Comparison of ENCODE assay signal across 18 mouse cellular contexts in genomic region chr2:120631521-120631920, GRCm38 (mm10). TPM values are rescaled to one million over a fixed set of nuclear protein-coding genes. Genes with fewer than 3 reads are reported as not detected.
DNase-seq lines count a peak whose midpoint lies in the region; ATAC-seq and TF ChIP-seq lines count a peak whose summit lies in the region.
"Had no signal": no experiment of that assay in that cellular context is flagged by ENCODE, and none has a peak within 500 bp of the region (broad histone marks: within the 10 kb centered on the region; RNA-seq: fewer than 3 reads in every experiment).

No protein-coding gene starts in this region.

- no peak for TF ChIP-seq CTCF in heart, postnatal 0 days (IDR thresholded peaks at IDR 0.05; ENCODE audit: low read depth)
- TF ChIP-seq CTCF in MEL (IDR thresholded peaks at IDR 0.05 in 2 of 3, conservative IDR thresholded peaks at IDR 0.05 in 1 of 3; ENCODE audit: control insufficient read depth in 1 of 3, insufficient read depth in 1 of 3, low read depth in 2 of 3, low read length in 3 of 3, poor library complexity in 1 of 3, severe bottlenecking in 1 of 3) = no peak

- no peak for TF ChIP-seq EP300 in heart, postnatal 0 days (IDR thresholded peaks at IDR 0.05; ENCODE audit: low read depth)
- peak; percentile 75 to 86 for TF ChIP-seq EP300 in MEL (IDR thresholded peaks at IDR 0.05; ENCODE audit: low read depth in 1 of 2, low read length in 2 of 2)

- no peak for TF ChIP-seq POLR2A in MEL (IDR thresholded peaks at IDR 0.05; ENCODE audit: control insufficient read depth in 1 of 2, insufficient read depth in 1 of 2, low read depth in 1 of 2, low read length in 2 of 2, poor library complexity in 1 of 2)

- H3K27ac ChIP-seq in heart, postnatal 0 days (ENCODE audit: low read depth) = peak overlapping the region; percentile 38; the same call in 1 of the 2 replicates
- no peak overlapping the region for H3K27ac ChIP-seq in heart, embryonic 11.5 days (ENCODE audit: low read depth, low read length)
- H3K27ac ChIP-seq in MEL (ENCODE audit: control insufficient read depth, low read depth, low read length) = peak overlapping the region; percentile 35
- no peak overlapping the region for H3K27ac ChIP-seq in liver, embryonic 12.5 days
- H3K27ac ChIP-seq in kidney, embryonic 15.5 days = no peak overlapping the region
- H3K27ac ChIP-seq: hindbrain, embryonic 13.5 days; intestine, embryonic 15.5 days; left cerebral cortex, adult 2 months; limb, embryonic 12.5 days; midbrain, embryonic 13.5 days; neural tube, embryonic 15.5 days; stomach, postnatal 0 days had no signal

- WGBS in heart, postnatal 0 days = 75% methylated on average over 2 of the region's 2 CpGs
- WGBS in heart, embryonic 11.5 days (ENCODE audit: insufficient replicate concordance) = 58% methylated on average over 2 of the region's 2 CpGs
- WGBS in liver, embryonic 12.5 days (ENCODE audit: insufficient replicate concordance) = 25% methylated on average over 2 of the region's 2 CpGs
- WGBS in kidney, embryonic 15.5 days = 85% methylated on average over 2 of the region's 2 CpGs

- no peak for DNase-seq in heart, postnatal 0 days (ENCODE audit: low spot score)
- DNase-seq in 416B (ENCODE audit: low read depth) (peak; percentile 84), MEL (ENCODE audit: low read depth, low spot score) (peak; percentile 56)
- no peak for DNase-seq in cerebellum, adult 8-10 months
- DNase-seq: cerebellum, adult 18-20 months; right cerebral cortex, postnatal 25 days; thymus, postnatal 14 days had no signal

- no peak for TF ChIP-seq RAD21 in MEL (IDR thresholded peaks at IDR 0.05; ENCODE audit: low read depth, low read length)

- peaks cover 22% of the 10 kb centered on the region; the same call in 1 of the 2 replicates for H3K36me3 ChIP-seq in heart, postnatal 0 days (replicated peaks; ENCODE audit: control insufficient read depth, insufficient read depth, low read length)
- H3K36me3 ChIP-seq in heart, embryonic 11.5 days (ENCODE audit: control insufficient read depth, insufficient read depth, low read length) = peaks cover 3% of the 10 kb centered on the region; the same call in 1 of the 2 replicates
- peaks cover 0 to 28% of the 10 kb centered on the region in 2 experiments; a peak in 2 of 4 replicates for H3K36me3 ChIP-seq in MEL (ENCODE audit: control insufficient read depth in 1 of 2, insufficient read depth in 2 of 2, low read length in 2 of 2)
- H3K36me3 ChIP-seq in liver, embryonic 12.5 days = peaks cover 10% of the 10 kb centered on the region; the same call in 1 of the 2 replicates
- H3K36me3 ChIP-seq in kidney, embryonic 15.5 days = peaks cover 24% of the 10 kb centered on the region

- H3K9me3 ChIP-seq in heart, postnatal 0 days (replicated peaks; ENCODE audit: control insufficient read depth, low read length) = no peaks in the 10 kb centered on the region
- H3K9me3 ChIP-seq in heart, embryonic 11.5 days (replicated peaks; ENCODE audit: control insufficient read depth, low read length) = no peaks in the 10 kb centered on the region
- H3K9me3 ChIP-seq in MEL (replicated peaks; ENCODE audit: insufficient read depth, low read length) = no peaks in the 10 kb centered on the region
- no peaks in the 10 kb centered on the region for H3K9me3 ChIP-seq in liver, embryonic 12.5 days (replicated peaks)
- no peaks in the 10 kb centered on the region for H3K9me3 ChIP-seq in kidney, embryonic 15.5 days (replicated peaks)
- H3K9me3 ChIP-seq: hindbrain, embryonic 13.5 days; intestine, embryonic 15.5 days; limb, embryonic 12.5 days; midbrain, embryonic 13.5 days; neural tube, embryonic 15.5 days had no signal

- H3K9ac ChIP-seq in heart, postnatal 0 days (replicated peaks; ENCODE audit: low read depth, low read length) = no peak overlapping the region
- no peak overlapping the region for H3K9ac ChIP-seq in heart, embryonic 11.5 days (ENCODE audit: low read depth, low read length)
- no peak overlapping the region for H3K9ac ChIP-seq in MEL (ENCODE audit: control insufficient read depth, low read depth, low read length, poor library complexity, severe bottlenecking)
- H3K9ac ChIP-seq in liver, embryonic 12.5 days = no peak overlapping the region
- no peak overlapping the region for H3K9ac ChIP-seq in kidney, embryonic 15.5 days
- H3K9ac ChIP-seq: hindbrain, embryonic 13.5 days; intestine, embryonic 15.5 days; limb, embryonic 12.5 days; midbrain, embryonic 13.5 days; neural tube, embryonic 15.5 days had no signal

- H3K79me2 ChIP-seq in MEL (ENCODE audit: control insufficient read depth, insufficient read depth, low read length, poor library complexity) = no peaks in the 10 kb centered on the region

- ATAC-seq in heart, postnatal 0 days (ENCODE audit: insufficient read depth, low read depth) = no peak
- no peak for ATAC-seq in heart, embryonic 11.5 days (replicated peaks; ENCODE audit: insufficient number of reproducible peaks, low FRiP score, low TSS enrichment)
- no peak for ATAC-seq in liver, embryonic 12.5 days
- no peak for ATAC-seq in cerebellum, adult (ENCODE audit: insufficient number of reproducible peaks, low FRiP score, low TSS enrichment)
- ATAC-seq in kidney, embryonic 15.5 days (replicated peaks; ENCODE audit: low FRiP score) = no peak
- ATAC-seq: intestine, embryonic 15.5 days; midbrain, embryonic 13.5 days had no signal

- no peaks in the 10 kb centered on the region for H3K27me3 ChIP-seq in heart, postnatal 0 days (ENCODE audit: control insufficient read depth, insufficient read depth, low read length)
- no peaks in the 10 kb centered on the region for H3K27me3 ChIP-seq in heart, embryonic 11.5 days (ENCODE audit: control insufficient read depth, insufficient read depth, low read length)
- H3K27me3 ChIP-seq in MEL (ENCODE audit: control insufficient read depth in 1 of 2, insufficient read depth in 2 of 2, low read length in 2 of 2) = no peaks in the 10 kb centered on the region
- peaks cover 14% of the 10 kb centered on the region for H3K27me3 ChIP-seq in liver, embryonic 12.5 days (replicated peaks)
- no peaks in the 10 kb centered on the region for H3K27me3 ChIP-seq in kidney, embryonic 15.5 days
- H3K27me3 ChIP-seq: hindbrain, embryonic 13.5 days; intestine, embryonic 15.5 days; limb, embryonic 12.5 days; midbrain, embryonic 13.5 days; neural tube, embryonic 15.5 days had no signal

- no peak overlapping the region for H3K4me2 ChIP-seq in heart, postnatal 0 days (ENCODE audit: low read depth, low read length)
- H3K4me2 ChIP-seq in heart, embryonic 11.5 days = no peak overlapping the region
- H3K4me2 ChIP-seq in liver, embryonic 12.5 days = peak overlapping the region; percentile 30
- H3K4me2 ChIP-seq in kidney, embryonic 15.5 days = no peak overlapping the region
- H3K4me2 ChIP-seq: hindbrain, embryonic 13.5 days; intestine, embryonic 15.5 days; limb, embryonic 12.5 days; midbrain, embryonic 13.5 days; neural tube, embryonic 15.5 days had no signal

- no peak overlapping the region for H3K4me3 ChIP-seq in heart, postnatal 0 days (ENCODE audit: low read depth, low read length)
- H3K4me3 ChIP-seq in heart, embryonic 11.5 days (ENCODE audit: low read depth, low read length) = no peak overlapping the region
- H3K4me3 ChIP-seq in MEL (ENCODE audit: control insufficient read depth in 1 of 2, insufficient read depth in 1 of 2, low read depth in 2 of 2, low read length in 2 of 2) = no peak overlapping the region
- H3K4me3 ChIP-seq in liver, embryonic 12.5 days = no peak overlapping the region
- H3K4me3 ChIP-seq in kidney, embryonic 15.5 days (replicated peaks) = no peak overlapping the region
- H3K4me3 ChIP-seq: hindbrain, embryonic 13.5 days; intestine, embryonic 15.5 days; left cerebral cortex, adult 2 months; limb, embryonic 12.5 days; midbrain, embryonic 13.5 days; neural tube, embryonic 15.5 days had no signal

- peaks cover 17% of the 10 kb centered on the region; the same call in 1 of the 2 replicates for H3K4me1 ChIP-seq in heart, postnatal 0 days (ENCODE audit: control insufficient read depth, insufficient read depth)
- peaks cover 11% of the 10 kb centered on the region for H3K4me1 ChIP-seq in heart, embryonic 11.5 days (ENCODE audit: control insufficient read depth, insufficient read depth, low read length)
- H3K4me1 ChIP-seq in MEL (ENCODE audit: control insufficient read depth in 1 of 2, insufficient read depth in 2 of 2, low read length in 2 of 2) = peaks cover 0 to 30% of the 10 kb centered on the region in 2 experiments
- H3K4me1 ChIP-seq in liver, embryonic 12.5 days = peaks cover 38% of the 10 kb centered on the region
- peaks cover 13% of the 10 kb centered on the region for H3K4me1 ChIP-seq in kidney, embryonic 15.5 days
- H3K4me1 ChIP-seq: limb, embryonic 12.5 days had no signal

RNA-seq across cellular contexts. Expression of gene Stard9, which starts 2.6 kb away (rescaled TPM):
- total RNA-seq in heart, postnatal 0 days (2014; rRNA removed; ENCODE audit: low replicate concordance) = 12.2 and 12.7 TPM in 2 replicates
- polyA plus RNA-seq in heart, postnatal 0 days (2015; fragmentation: Nextera tagmentation; extraction: Ambion mirVana) = 2.4 and 2.6 TPM in 2 replicates
- polyA plus RNA-seq in heart, embryonic 11.5 days (2014; fragmentation: Nextera tagmentation; extraction: Ambion mirVana) = 2.9 and 4.4 TPM in 2 replicates
- 0.46 and 0.50 TPM in 2 replicates for total RNA-seq in MEL (2012; rRNA removed)
- polyA plus RNA-seq in MEL (2012; ENCODE audit: insufficient read depth in 1 of 2, insufficient read length in 2 of 2, low read depth in 1 of 2, low replicate concordance in 2 of 2, missing spikeins in 1 of 2) = 1 to 10 TPM in 1 of 2 experiments, not detected in 1; 1.1 TPM
- polyA plus RNA-seq in liver, embryonic 12.5 days (2016; fragmentation: Nextera tagmentation; extraction: Ambion mirVana) = 1.4 and 1.7 TPM in 2 replicates
- 4.1 and 5.2 TPM in 2 replicates for polyA plus RNA-seq in kidney, embryonic 15.5 days (2015; fragmentation: Nextera tagmentation; extraction: Ambion mirVana)

RNA-seq across cellular contexts. Expression of gene Lrrc57, which starts 22.2 kb away (rescaled TPM):
- 28.3 and 28.5 TPM in 2 replicates for total RNA-seq in heart, postnatal 0 days (2014; rRNA removed; ENCODE audit: low replicate concordance)
- 18.0 and 22.0 TPM in 2 replicates for polyA plus RNA-seq in heart, postnatal 0 days (2015; fragmentation: Nextera tagmentation; extraction: Ambion mirVana)
- polyA plus RNA-seq in heart, embryonic 11.5 days (2014; fragmentation: Nextera tagmentation; extraction: Ambion mirVana) = 19.1 and 21.8 TPM in 2 replicates
- total RNA-seq in MEL (2012; rRNA removed) = 8.1 and 11.1 TPM in 2 replicates
- polyA plus RNA-seq in MEL (2012; ENCODE audit: insufficient read depth in 1 of 2, insufficient read length in 2 of 2, low read depth in 1 of 2, low replicate concordance in 2 of 2, missing spikeins in 1 of 2) = 10 to 100 TPM in 1 of 2 experiments, not detected in 1; 17.5 TPM
- polyA plus RNA-seq in liver, embryonic 12.5 days (2016; fragmentation: Nextera tagmentation; extraction: Ambion mirVana) = 16.0 and 18.0 TPM in 2 replicates
- polyA plus RNA-seq in kidney, embryonic 15.5 days (2015; fragmentation: Nextera tagmentation; extraction: Ambion mirVana) = 22.3 and 22.5 TPM in 2 replicates

RNA-seq across cellular contexts. Expression of gene Haus2, which starts 22.3 kb away (rescaled TPM):
- 22.2 and 34.9 TPM in 2 replicates for total RNA-seq in heart, postnatal 0 days (2014; rRNA removed; ENCODE audit: low replicate concordance)
- 14.6 and 18.3 TPM in 2 replicates for polyA plus RNA-seq in heart, postnatal 0 days (2015; fragmentation: Nextera tagmentation; extraction: Ambion mirVana)
- polyA plus RNA-seq in heart, embryonic 11.5 days (2014; fragmentation: Nextera tagmentation; extraction: Ambion mirVana) = 20.6 and 21.3 TPM in 2 replicates
- total RNA-seq in MEL (2012; rRNA removed) = 15.8 and 16.7 TPM in 2 replicates
- polyA plus RNA-seq in MEL (2012; ENCODE audit: insufficient read depth in 1 of 2, insufficient read length in 2 of 2, low read depth in 1 of 2, low replicate concordance in 2 of 2, missing spikeins in 1 of 2) = 10 to 100 TPM in 1 of 2 experiments, not detected in 1; 14.5 TPM
- polyA plus RNA-seq in liver, embryonic 12.5 days (2016; fragmentation: Nextera tagmentation; extraction: Ambion mirVana) = 21.7 and 21.8 TPM in 2 replicates
- 24.4 and 25.9 TPM in 2 replicates for polyA plus RNA-seq in kidney, embryonic 15.5 days (2015; fragmentation: Nextera tagmentation; extraction: Ambion mirVana)

Comparison
In these comparisons a context has a peak if more than half of its experiments do, and no peak if none do; other contexts are left out.
1. H3K27ac ChIP-seq: peak in heart, postnatal 0 days (single experiment) and MEL (single experiment); none in heart, embryonic 11.5 days (single experiment), liver, embryonic 12.5 days (single experiment) and kidney, embryonic 15.5 days (single experiment).
2. DNase-seq: peak in 416B (single experiment) and MEL (single experiment); none in heart, postnatal 0 days (single experiment) and cerebellum, adult 8-10 months (single experiment).